Mouse (Mus musculus): Measurements from ENCODE around the gene Pde9a. TPM values are rescaled to one million over a fixed set of nuclear protein-coding genes. Genes with fewer than 3 reads are reported as not detected.
A peak's percentile ranks its signal among the peaks of the same experiment; 100 is the strongest.

Gene Pde9a
- 29.5 and 31.5 TPM in 2 replicates for polyA plus RNA-seq (2015; fragmentation: Nextera tagmentation; extraction: Ambion mirVana)

DNA sequence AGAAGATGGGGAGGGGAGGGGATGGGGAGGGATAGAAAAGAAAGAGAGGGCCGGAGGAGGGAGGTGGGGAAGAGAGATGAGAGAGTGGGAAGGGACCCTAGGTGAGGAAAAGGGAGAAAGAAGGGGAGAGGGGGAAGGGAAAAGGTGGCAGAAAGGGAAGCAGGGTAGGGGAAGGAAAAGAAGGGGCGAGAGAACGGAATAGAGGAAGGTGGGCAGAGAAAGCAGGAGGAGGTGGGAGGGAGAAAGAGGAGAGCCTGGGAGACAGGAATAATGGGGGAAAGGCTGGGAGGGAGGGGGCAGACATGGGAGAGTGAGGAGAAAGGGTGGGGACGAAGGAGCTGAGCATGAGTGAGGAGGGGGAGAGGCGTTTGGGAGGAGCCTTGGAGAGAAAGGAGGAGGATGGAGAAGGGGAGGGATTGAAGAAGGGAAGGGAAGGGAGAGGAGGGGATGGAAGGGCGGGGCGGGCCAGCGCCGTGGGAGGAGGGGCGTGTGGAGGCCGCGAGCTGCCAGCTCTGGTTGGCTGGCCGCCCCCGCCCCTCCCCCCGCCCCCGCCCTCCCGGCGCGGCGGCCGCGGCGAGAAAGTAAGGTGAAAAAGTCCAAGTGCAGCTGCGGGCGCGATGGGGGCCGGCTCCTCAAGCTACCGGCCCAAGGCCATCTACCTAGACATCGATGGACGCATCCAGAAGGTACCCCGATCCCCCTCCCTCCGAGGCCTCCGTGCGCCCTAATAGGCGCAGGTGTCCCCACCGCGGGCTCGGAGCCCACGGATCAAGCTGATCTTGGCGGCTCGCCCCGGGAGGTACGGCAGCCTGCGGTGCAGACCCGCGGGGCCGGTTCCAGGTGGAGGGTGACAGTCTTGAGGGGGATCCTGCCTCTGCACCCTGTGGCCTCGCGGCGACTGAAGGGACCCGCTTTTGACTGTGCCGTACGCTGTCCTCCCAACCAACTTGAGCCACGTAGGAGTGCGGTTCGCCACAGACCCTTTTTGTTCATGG lies at the start of gene Pde9a:
Gene Pde9a, plus strand, starts transcription at position 540 of the 995 bp plus-strand sequence.
- H3K4me3 ChIP-seq (ENCODE audit: low read length): peak within 1 kb of the TSS; percentile 86
- ATAC-seq (ENCODE audit: low read depth): peak; percentile 86
- WGBS: under 1% methylated on average over 35 of the region's 56 CpGs
- H3K27me3 ChIP-seq (ENCODE audit: control insufficient read depth, insufficient read depth, low read depth, low read length): no peaks in the 10 kb centered on the region
- peak within 1 kb of the TSS; percentile 77 for H3K27ac ChIP-seq (ENCODE audit: low read length)
- no peaks in the 10 kb centered on the region for H3K9me3 ChIP-seq (ENCODE audit: control insufficient read depth, low read length)
- H3K4me1 ChIP-seq (replicated peaks; ENCODE audit: control insufficient read depth, insufficient read depth, low read length): peaks cover 50% of the 10 kb centered on the region
- H3K36me3 ChIP-seq (ENCODE audit: control insufficient read depth, insufficient read depth, low read length): no peaks in the 10 kb centered on the region
- peak within 1 kb of the TSS; percentile 97 for H3K4me2 ChIP-seq (ENCODE audit: low read depth, low read length)
- peak within 1 kb of the TSS; percentile 85 for H3K9ac ChIP-seq (ENCODE audit: low read length)

GRCm38 (mm10) chr17:31339769-31340168 lies 46.2 kb upstream of the Pde9a start:
- WGBS: 82% methylated on average over 2 of the region's 2 CpGs
- no peak for ATAC-seq (ENCODE audit: low read depth)
- Histone ChIP-seq H3K4me3 (ENCODE audit: low read length) (no peak overlapping the region), H3K27ac (ENCODE audit: low read length) (no peak overlapping the region), H3K9me3 (ENCODE audit: control insufficient read depth, low read length) (no peaks in the 10 kb centered on the region), H3K4me1 (replicated peaks; ENCODE audit: control insufficient read depth, insufficient read depth, low read length) (no peaks in the 10 kb centered on the region), H3K4me2 (ENCODE audit: low read depth, low read length) (no peak overlapping the region), H3K9ac (ENCODE audit: low read length) (no peak overlapping the region), H3K27me3 (ENCODE audit: control insufficient read depth, insufficient read depth, low read depth, low read length) (no peaks in the 10 kb centered on the region), H3K36me3 (ENCODE audit: control insufficient read depth, insufficient read depth, low read length) (no peaks in the 10 kb centered on the region)

- Histone ChIP-seq H3K36me3 (ENCODE audit: control insufficient read depth, insufficient read depth, low read length) (no peaks in the 10 kb centered on the region; the same call in 1 of the 2 replicates), H3K27me3 (ENCODE audit: control insufficient read depth, insufficient read depth, low read depth, low read length) (no peaks in the 10 kb centered on the region), H3K9ac (ENCODE audit: low read length) (no peak overlapping the region), H3K9me3 (ENCODE audit: control insufficient read depth, low read length) (no peaks in the 10 kb centered on the region), H3K4me3 (ENCODE audit: low read length) (no peak overlapping the region), H3K27ac (ENCODE audit: low read length) (no peak overlapping the region), H3K4me2 (ENCODE audit: low read depth, low read length) (no peak overlapping the region), H3K4me1 (replicated peaks; ENCODE audit: control insufficient read depth, insufficient read depth, low read length) (no peaks in the 10 kb centered on the region)
- ATAC-seq (ENCODE audit: low read depth): no peak
- WGBS: 71% methylated on average over 6 of the region's 6 CpGs
Measured at GRCm38 (mm10) chr17:31342191-31342590, 43.8 kb upstream of the Pde9a start.

DNA sequence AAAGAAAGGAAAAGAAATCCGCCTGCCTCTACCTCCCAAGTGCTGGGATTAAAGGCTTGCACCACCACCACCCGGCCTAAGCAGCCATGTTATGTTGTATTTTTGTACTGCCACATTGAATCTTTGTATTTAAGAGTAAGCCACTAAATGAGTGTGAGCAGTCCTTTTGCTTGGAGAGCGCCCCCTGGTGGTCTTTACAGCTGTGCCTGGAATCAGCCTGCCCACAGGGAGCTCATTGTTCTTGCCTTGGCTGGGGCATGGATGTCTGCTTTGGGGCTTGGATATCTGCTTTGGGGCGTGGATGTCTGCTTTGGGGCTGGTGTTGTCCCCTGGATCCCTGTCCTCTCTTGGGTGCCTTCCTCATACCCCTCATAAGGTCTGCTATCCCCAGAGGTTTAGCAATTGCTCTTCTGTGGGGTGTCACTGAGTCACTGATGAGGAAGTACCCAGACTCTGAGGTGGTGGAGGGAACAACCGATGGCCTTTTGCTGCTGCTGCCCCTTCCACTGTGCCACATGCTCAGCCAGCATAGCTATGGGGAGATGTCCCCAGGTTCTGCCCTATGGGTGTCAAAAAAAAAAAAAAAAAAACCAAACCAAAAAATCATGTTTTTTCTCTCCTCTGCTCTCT lies 41.7 kb upstream of the Pde9a start:
- Histone ChIP-seq H3K27me3 (ENCODE audit: control insufficient read depth, insufficient read depth, low read depth, low read length) (no peaks in the 10 kb centered on the region), H3K27ac (ENCODE audit: low read length) (no peak overlapping the region), H3K9ac (ENCODE audit: low read length) (no peak overlapping the region), H3K36me3 (ENCODE audit: control insufficient read depth, insufficient read depth, low read length) (no peaks in the 10 kb centered on the region; the same call in 1 of the 2 replicates), H3K4me2 (ENCODE audit: low read depth, low read length) (no peak overlapping the region), H3K4me3 (ENCODE audit: low read length) (no peak overlapping the region), H3K9me3 (ENCODE audit: control insufficient read depth, low read length) (no peaks in the 10 kb centered on the region), H3K4me1 (replicated peaks; ENCODE audit: control insufficient read depth, insufficient read depth, low read length) (no peaks in the 10 kb centered on the region)
- ATAC-seq (ENCODE audit: low read depth): peak; percentile 64; the same call in 1 of the 2 replicates
- 36% methylated on average over 5 of the region's 5 CpGs for WGBS

DNA sequence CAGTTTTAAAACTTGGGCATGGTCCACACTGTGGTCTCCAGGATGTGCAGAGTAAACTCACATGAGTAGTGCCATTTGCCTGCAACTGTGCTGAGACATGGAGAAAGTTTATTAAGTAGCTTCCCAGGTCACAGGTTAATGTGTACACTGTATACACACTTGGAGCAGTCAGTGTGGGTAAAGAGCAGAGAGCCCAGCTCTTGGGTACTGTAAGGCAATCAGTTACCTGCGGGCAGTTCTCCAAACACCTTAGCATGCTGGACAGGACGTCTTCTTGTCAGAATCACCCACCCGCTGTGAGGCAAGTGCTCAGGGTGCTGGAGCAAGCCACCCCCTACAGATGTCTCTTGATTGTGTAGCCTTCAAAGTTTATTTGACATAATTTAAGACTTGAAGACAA lies 41.2 kb upstream of the Pde9a start:
- H3K9ac ChIP-seq (ENCODE audit: low read length): no peak overlapping the region

GRCm38 (mm10) chr17:31348129-31348528 lies 37.9 kb upstream of the Pde9a start:
- H3K27me3 ChIP-seq (ENCODE audit: control insufficient read depth, insufficient read depth, low read depth, low read length): no peaks in the 10 kb centered on the region
- H3K4me3 ChIP-seq (ENCODE audit: low read length): no peak overlapping the region
- 84% methylated on average over 5 of the region's 5 CpGs for WGBS
- no peak for ATAC-seq (ENCODE audit: low read depth)
- H3K9ac ChIP-seq (ENCODE audit: low read length): no peak overlapping the region
- no peaks in the 10 kb centered on the region; the same call in 1 of the 2 replicates for H3K36me3 ChIP-seq (ENCODE audit: control insufficient read depth, insufficient read depth, low read length)
- H3K27ac ChIP-seq (ENCODE audit: low read length): no peak overlapping the region
- H3K9me3 ChIP-seq (ENCODE audit: control insufficient read depth, low read length): no peaks in the 10 kb centered on the region
- H3K4me2 ChIP-seq (ENCODE audit: low read depth, low read length): no peak overlapping the region
- H3K4me1 ChIP-seq (replicated peaks; ENCODE audit: control insufficient read depth, insufficient read depth, low read length): no peaks in the 10 kb centered on the region

More for the DNA sequence above, 41.2 kb upstream of the Pde9a start:
- Histone ChIP-seq H3K4me1 (replicated peaks; ENCODE audit: control insufficient read depth, insufficient read depth, low read length) (no peaks in the 10 kb centered on the region), H3K9me3 (ENCODE audit: control insufficient read depth, low read length) (no peaks in the 10 kb centered on the region), H3K4me2 (ENCODE audit: low read depth, low read length) (no peak overlapping the region), H3K4me3 (ENCODE audit: low read length) (no peak overlapping the region), H3K27me3 (ENCODE audit: control insufficient read depth, insufficient read depth, low read depth, low read length) (no peaks in the 10 kb centered on the region), H3K36me3 (ENCODE audit: control insufficient read depth, insufficient read depth, low read length) (no peaks in the 10 kb centered on the region; the same call in 1 of the 2 replicates), H3K27ac (ENCODE audit: low read length) (no peak overlapping the region)
- 70% methylated on average over 3 of the region's 3 CpGs for WGBS
- ATAC-seq (ENCODE audit: low read depth): no peak

GRCm38 (mm10) chr17:31349388-31349787 lies 36.6 kb upstream of the Pde9a start:
- no peak overlapping the region for H3K9ac ChIP-seq (ENCODE audit: low read length)
- H3K27me3 ChIP-seq (ENCODE audit: control insufficient read depth, insufficient read depth, low read depth, low read length): no peaks in the 10 kb centered on the region
- H3K9me3 ChIP-seq (ENCODE audit: control insufficient read depth, low read length): no peaks in the 10 kb centered on the region
- no peak overlapping the region for H3K27ac ChIP-seq (ENCODE audit: low read length)
- WGBS: 67% methylated on average over 12 of the region's 12 CpGs
- ATAC-seq (ENCODE audit: low read depth): no peak
- no peaks in the 10 kb centered on the region for H3K4me1 ChIP-seq (replicated peaks; ENCODE audit: control insufficient read depth, insufficient read depth, low read length)
- no peaks in the 10 kb centered on the region; the same call in 1 of the 2 replicates for H3K36me3 ChIP-seq (ENCODE audit: control insufficient read depth, insufficient read depth, low read length)
- H3K4me3 ChIP-seq (ENCODE audit: low read length): no peak overlapping the region
- H3K4me2 ChIP-seq (ENCODE audit: low read depth, low read length): no peak overlapping the region

DNA sequence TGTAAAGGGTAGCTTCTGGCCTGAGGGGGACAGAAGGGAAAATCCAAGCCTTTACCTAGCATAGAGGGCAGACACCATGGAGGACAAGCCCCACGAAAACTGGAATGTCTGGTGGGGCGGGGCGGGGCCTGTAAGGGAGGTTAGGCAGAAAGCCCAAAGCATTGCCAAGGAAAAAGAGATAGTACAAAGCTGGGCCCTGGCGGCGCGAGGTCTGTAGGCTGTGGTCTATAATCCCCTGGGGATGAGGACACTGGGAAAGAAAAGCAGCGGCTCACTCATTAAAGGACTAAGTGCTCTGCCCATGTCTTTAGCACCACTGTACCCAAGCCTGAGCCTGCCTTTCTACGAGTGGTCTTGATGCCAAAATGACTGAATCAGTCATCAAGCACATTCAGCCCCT lies 34.0 kb upstream of the Pde9a start:
- Histone ChIP-seq H3K9me3 (ENCODE audit: control insufficient read depth, low read length) (no peaks in the 10 kb centered on the region), H3K27ac (ENCODE audit: low read length) (no peak overlapping the region), H3K4me1 (replicated peaks; ENCODE audit: control insufficient read depth, insufficient read depth, low read length) (no peaks in the 10 kb centered on the region), H3K4me3 (ENCODE audit: low read length) (no peak overlapping the region), H3K4me2 (ENCODE audit: low read depth, low read length) (no peak overlapping the region), H3K9ac (ENCODE audit: low read length) (no peak overlapping the region), H3K27me3 (ENCODE audit: control insufficient read depth, insufficient read depth, low read depth, low read length) (no peaks in the 10 kb centered on the region), H3K36me3 (ENCODE audit: control insufficient read depth, insufficient read depth, low read length) (no peaks in the 10 kb centered on the region)
- 0 out of 2 replicates have a peak, but pooled peaks have one; percentile 10 for ATAC-seq (ENCODE audit: low read depth)
- 60% methylated on average over 8 of the region's 8 CpGs for WGBS

DNA sequence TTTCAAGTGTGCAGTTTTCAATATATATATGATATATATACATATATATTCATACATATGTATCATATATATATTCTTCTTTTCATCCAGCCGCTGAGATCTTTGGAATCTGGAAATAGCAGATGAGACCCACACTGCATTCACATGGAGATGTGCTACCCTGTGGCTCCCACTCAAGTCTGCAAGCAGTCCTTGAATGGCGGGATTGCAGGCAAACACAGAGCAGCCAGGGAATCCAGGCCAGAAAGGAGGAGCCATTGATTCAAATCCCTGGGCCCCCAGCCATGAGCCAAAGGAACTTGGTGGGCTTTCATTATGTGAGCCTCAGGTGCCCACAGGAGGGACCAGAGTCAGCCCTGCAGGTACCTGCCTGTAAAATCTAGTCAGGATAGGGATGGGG lies 32.8 kb upstream of the Pde9a start:
- 83% methylated on average over 2 of the region's 2 CpGs for WGBS
- Histone ChIP-seq H3K4me2 (ENCODE audit: low read depth, low read length) (no peak overlapping the region), H3K9me3 (ENCODE audit: control insufficient read depth, low read length) (no peaks in the 10 kb centered on the region), H3K9ac (ENCODE audit: low read length) (no peak overlapping the region), H3K4me3 (ENCODE audit: low read length) (no peak overlapping the region), H3K27ac (ENCODE audit: low read length) (no peak overlapping the region), H3K27me3 (ENCODE audit: control insufficient read depth, insufficient read depth, low read depth, low read length) (no peaks in the 10 kb centered on the region), H3K4me1 (replicated peaks; ENCODE audit: control insufficient read depth, insufficient read depth, low read length) (no peaks in the 10 kb centered on the region), H3K36me3 (ENCODE audit: control insufficient read depth, insufficient read depth, low read length) (no peaks in the 10 kb centered on the region)
- ATAC-seq (ENCODE audit: low read depth): no peak
